Mouse (Mus musculus): ENCODE measurements at regions not wholly inside any gene's neighbourhood (a gene's known extent, or its start where the extent isn't known, plus 50 kb on each side); places are given as distances from the start of the nearest gene placed in this dataset.

DNA sequence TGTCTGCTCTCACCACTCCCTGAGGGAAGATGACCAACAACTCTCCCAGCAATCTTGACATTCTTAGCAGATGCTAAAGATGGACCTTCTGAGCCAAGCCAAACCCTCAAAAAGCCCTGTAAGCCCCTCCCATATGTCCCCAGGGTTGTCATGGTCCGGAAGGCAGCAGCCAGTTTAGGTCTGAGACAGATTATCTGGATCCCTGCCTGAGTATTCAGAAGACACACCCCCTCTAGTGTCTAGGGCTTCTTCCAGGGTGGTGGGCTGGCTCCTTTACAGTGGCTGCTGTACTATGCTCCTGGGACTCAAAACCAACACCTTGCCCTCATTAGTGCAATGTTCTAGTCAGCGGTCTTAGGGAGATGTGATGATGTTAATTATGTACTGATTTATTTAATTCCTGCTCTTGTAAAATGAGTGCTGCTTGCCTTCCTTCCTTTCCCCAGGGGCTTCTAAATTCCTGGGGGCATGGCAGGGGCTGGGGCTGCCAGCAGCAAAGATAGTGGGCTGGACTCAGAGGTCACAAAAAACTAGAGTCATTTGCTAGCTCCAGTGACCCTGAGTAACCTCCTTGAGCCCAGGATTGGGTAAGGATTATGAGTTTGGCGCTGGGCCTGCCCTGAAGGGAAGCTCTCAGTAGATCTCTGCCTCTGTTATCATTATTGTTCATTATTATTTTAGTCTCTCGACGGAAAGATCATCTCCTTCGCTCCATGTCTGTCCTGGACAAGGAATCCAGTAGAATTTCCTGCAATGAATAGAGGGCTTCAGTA lies 146.0 kb upstream of the 1600014C23Rik start:
- TF ChIP-seq CTCF (conservative IDR thresholded peaks at IDR 0.05; ENCODE audit: insufficient read depth, insufficient read length, low read depth, low read length) (no peak), POLR2A (IDR thresholded peaks at IDR 0.05; ENCODE audit: low read depth, low read length) (no peak)

Data from kidney, adult 2 months (tissue).